ENCODE assay signal across 8 mouse cellular contexts in the genomic region with DNA sequence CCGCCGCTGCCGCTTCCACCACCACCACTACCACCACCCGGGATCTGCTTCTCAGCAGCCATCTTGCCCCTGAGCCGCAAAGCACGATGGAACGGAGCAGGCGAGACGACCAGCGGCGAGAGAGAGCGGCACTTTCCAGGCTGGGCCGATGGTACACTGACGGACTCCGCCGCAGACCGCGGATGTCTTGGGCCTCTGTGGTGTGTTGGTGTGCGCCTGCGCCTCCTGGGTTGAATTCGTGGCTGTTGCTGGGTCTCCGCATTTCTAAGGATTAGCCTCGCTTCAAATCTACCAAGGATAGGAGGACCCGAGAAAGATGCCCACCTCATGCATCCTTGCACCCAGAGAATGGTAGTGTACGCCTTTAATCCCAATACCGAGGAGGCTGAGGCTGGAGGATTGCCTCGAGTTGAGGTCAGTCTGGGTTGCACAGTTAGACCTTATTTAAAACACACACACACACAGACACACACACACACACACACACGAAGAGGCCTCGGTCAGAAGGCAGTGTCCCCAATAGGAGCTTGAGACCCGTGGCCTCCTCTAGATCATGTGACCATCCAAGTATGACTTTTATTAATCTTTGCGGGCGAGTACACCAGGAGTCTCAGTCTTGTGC. TPM values are rescaled to one million over a fixed set of nuclear protein-coding genes. Genes with fewer than 3 reads are reported as not detected.
DNase-seq lines count a peak whose midpoint lies in the region; ATAC-seq lines count a peak whose summit lies in the region.

A gene (minus strand): TSS at position 173 of the 622 bp plus-strand sequence.

- H3K4me1 ChIP-seq in forebrain, embryonic 14.5 days (ENCODE audit: control insufficient read depth, insufficient read depth, low read length): peaks cover 15% of the 10 kb centered on the region
- peaks cover 46% of the 10 kb centered on the region for H3K4me1 ChIP-seq in neural tube, embryonic 15.5 days

- peak within 1 kb of the TSS; percentile 89 for H3K4me3 ChIP-seq in forebrain, embryonic 14.5 days (ENCODE audit: low read depth, low read length)
- peak within 1 kb of the TSS; percentile 91 for H3K4me3 ChIP-seq in neural tube, embryonic 15.5 days (replicated peaks)

- H3K9me3 ChIP-seq in forebrain, embryonic 14.5 days (replicated peaks; ENCODE audit: control insufficient read depth, low read length): no peaks in the 10 kb centered on the region
- H3K9me3 ChIP-seq in neural tube, embryonic 15.5 days (replicated peaks): no peaks in the 10 kb centered on the region

- H3K36me3 ChIP-seq in forebrain, embryonic 14.5 days (ENCODE audit: control insufficient read depth, insufficient read depth, low read length): peaks cover 27% of the 10 kb centered on the region
- peaks cover 17% of the 10 kb centered on the region for H3K36me3 ChIP-seq in neural tube, embryonic 15.5 days

- 3% methylated on average over 32 of the region's 32 CpGs for WGBS in forebrain, embryonic 14.5 days
- 2% methylated on average over 32 of the region's 32 CpGs for WGBS in neural tube, embryonic 15.5 days

- ATAC-seq in forebrain, embryonic 14.5 days: peak; percentile 99
- ATAC-seq in neural tube, embryonic 15.5 days (ENCODE audit: low FRiP score): peak; percentile 99

- peak within 1 kb of the TSS; percentile 87 for H3K9ac ChIP-seq in forebrain, embryonic 14.5 days (ENCODE audit: low read length)
- H3K9ac ChIP-seq in neural tube, embryonic 15.5 days (replicated peaks): peak within 1 kb of the TSS; percentile 91

- H3K27me3 ChIP-seq in forebrain, embryonic 14.5 days (replicated peaks; ENCODE audit: control insufficient read depth, insufficient read depth, low read length): no peaks in the 10 kb centered on the region
- H3K27me3 ChIP-seq in neural tube, embryonic 15.5 days (replicated peaks): no peaks in the 10 kb centered on the region

- intact Hi-C loops in heart, postnatal 14 days (cut with DNase I): no loop called here

- peak within 1 kb of the TSS; percentile 86 for H3K27ac ChIP-seq in forebrain, embryonic 14.5 days (ENCODE audit: low read depth, low read length)
- peak within 1 kb of the TSS; percentile 93 for H3K27ac ChIP-seq in neural tube, embryonic 15.5 days (replicated peaks)

- peak within 1 kb of the TSS; percentile 95 for H3K4me2 ChIP-seq in forebrain, embryonic 14.5 days (ENCODE audit: low read length)
- H3K4me2 ChIP-seq in neural tube, embryonic 15.5 days: peak within 1 kb of the TSS; percentile 87

- DNase-seq in ES-CJ7 (ENCODE audit: low read depth, low spot score): peak; percentile 93
- peak; percentile 88 for DNase-seq in cerebellum, adult 11 months
- peak; percentile 97 for DNase-seq in forebrain, embryonic 14.5 days (ENCODE audit: low spot score)
- DNase-seq in heart, postnatal 14 days: peak; percentile 91 to 94
- peak; percentile 93 for DNase-seq in layer of hippocampus, adult 11-12 months (ENCODE audit: low spot score)
- peak; percentile 92 to 94 for DNase-seq in lung, adult 18-20 months
- DNase-seq in testis, postnatal 14 days (ENCODE audit: low spot score): peak; percentile 94

RNA-seq across cellular contexts. Expression of the gene that starts here (rescaled TPM):
- 53.2 and 60.4 TPM in 2 replicates for polyA plus RNA-seq in forebrain, embryonic 14.5 days (2014; fragmentation: Nextera tagmentation; extraction: Ambion mirVana)
- total RNA-seq in heart, postnatal 14 days (2021): 10 to 100 TPM; 54.4 to 55.6 TPM
- 64.2 and 77.9 TPM in 2 replicates for polyA plus RNA-seq in neural tube, embryonic 15.5 days (2015; fragmentation: Nextera tagmentation; extraction: Ambion mirVana)

Comparison
In these comparisons a context has a peak if more than half of its experiments do, and no peak if none do; other contexts are left out.
1. Peak in every context shown above with its lines: DNase-seq, ATAC-seq, H3K4me3 ChIP-seq and H3K27ac ChIP-seq.